Comparison of ENCODE assay signal across 8 mouse cellular contexts in genomic region chr1:171412001-171412441, GRCm38 (mm10). TPM values are rescaled to one million over a fixed set of nuclear protein-coding genes. Genes with fewer than 3 reads are reported as not detected.
DNase-seq lines count a peak whose midpoint lies in the region; ATAC-seq and TF ChIP-seq lines count a peak whose summit lies in the region.

No protein-coding gene starts in this region.

- TF ChIP-seq CTCF in small intestine, adult 2 months (IDR thresholded peaks at IDR 0.05; ENCODE audit: extremely low read depth, insufficient read length, insufficient replicate concordance, low read depth, low read length) = 0 out of 2 replicates have a peak, but pooled peaks have one; percentile 12

- peak overlapping the region; percentile 78 for H3K4me2 ChIP-seq in heart, embryonic 16.5 days (ENCODE audit: low read depth, low read length)

- 1% methylated on average over 20 of the region's 20 CpGs for WGBS in heart, embryonic 16.5 days
- under 1% methylated on average over 20 of the region's 20 CpGs for WGBS in small intestine, adult 2 months

- TF ChIP-seq POLR2A in small intestine, adult 2 months (IDR thresholded peaks at IDR 0.05; ENCODE audit: low read depth, low read length) = no peak; the same call in 1 of the 2 replicates

- H3K27me3 ChIP-seq in heart, embryonic 16.5 days (ENCODE audit: control insufficient read depth, insufficient read depth, low read length) = peaks cover 5% of the 10 kb centered on the region; the same call in 1 of the 2 replicates
- H3K27me3 ChIP-seq in small intestine, adult 2 months (ENCODE audit: control insufficient read depth, insufficient read depth, low read length) = no peaks in the 10 kb centered on the region

- H3K9ac ChIP-seq in ES-E14 (ENCODE audit: insufficient read depth, low read depth, low read length, poor library complexity, severe bottlenecking) = peak overlapping the region; percentile 92
- peak overlapping the region; percentile 99 for H3K9ac ChIP-seq in heart, embryonic 16.5 days (ENCODE audit: low read length)

- DNase-seq in adrenal gland, adult (ENCODE audit: inconsistent age in 2 of 2, low spot score in 1 of 2) = peak; percentile 49 to 84
- DNase-seq in adrenal gland, adult 8-10 months = no peak
- no peak for DNase-seq in ES-E14 (ENCODE audit: low read depth, low spot score)
- DNase-seq in embryo, embryonic 9.5 days (ENCODE audit: extremely low spot score) = peak; percentile 56
- peak; percentile 39 to 52 for DNase-seq in kidney, postnatal 36 days
- DNase-seq in lung, postnatal 4 days = peak; percentile 54 to 55

- H3K4me3 ChIP-seq in ES-E14 (ENCODE audit: insufficient read depth in 1 of 2, low read depth in 1 of 2, low read length in 2 of 2, poor library complexity in 1 of 2, severe bottlenecking in 1 of 2) = peak overlapping the region; percentile 88 to 92
- H3K4me3 ChIP-seq in heart, embryonic 16.5 days (ENCODE audit: low read length) = peak overlapping the region; percentile 83
- peak overlapping the region; percentile 91 for H3K4me3 ChIP-seq in small intestine, adult 2 months (ENCODE audit: low read depth, low read length)

- in situ Hi-C loops in ES-E14 (cut with MboI; ENCODE audit: low sequenced_read_pairs in 2 of 2, unreplicated experiment in 2 of 2) = no loop called here

- peaks cover 5 to 19% of the 10 kb centered on the region in 2 experiments; a peak in 3 of 4 replicates for H3K4me1 ChIP-seq in ES-E14 (ENCODE audit: control insufficient read depth in 2 of 2, insufficient read depth in 2 of 2, low read length in 2 of 2, poor library complexity in 1 of 2)
- peaks cover 11% of the 10 kb centered on the region for H3K4me1 ChIP-seq in heart, embryonic 16.5 days (ENCODE audit: control insufficient read depth, insufficient read depth, low read length)
- no peaks in the 10 kb centered on the region; the same call in 1 of the 2 replicates for H3K4me1 ChIP-seq in small intestine, adult 2 months (ENCODE audit: control insufficient read depth, insufficient read depth, insufficient read length, low read length)

- H3K27ac ChIP-seq in ES-E14 (ENCODE audit: insufficient read depth, low read depth, low read length, poor library complexity, severe bottlenecking) = peak overlapping the region; percentile 76; the same call in 1 of the 2 replicates
- peak overlapping the region; percentile 92 for H3K27ac ChIP-seq in heart, embryonic 16.5 days (ENCODE audit: low read length)
- peak overlapping the region; percentile 89 for H3K27ac ChIP-seq in small intestine, adult 2 months (ENCODE audit: insufficient read depth, low read depth, low read length)

- peaks cover 16% of the 10 kb centered on the region for H3K36me3 ChIP-seq in ES-E14 (ENCODE audit: control insufficient read depth, insufficient read depth, low read length, poor library complexity, severe bottlenecking)
- H3K36me3 ChIP-seq in heart, embryonic 16.5 days (ENCODE audit: control insufficient read depth, insufficient read depth) = peaks cover 15% of the 10 kb centered on the region
- H3K36me3 ChIP-seq in small intestine, adult 2 months (ENCODE audit: control insufficient read depth, insufficient read depth, low read length) = peaks cover 18% of the 10 kb centered on the region

- no peaks in the 10 kb centered on the region for H3K9me3 ChIP-seq in ES-E14 (ENCODE audit: control insufficient read depth, insufficient read depth, low read depth, low read length)
- H3K9me3 ChIP-seq in heart, embryonic 16.5 days (replicated peaks; ENCODE audit: control insufficient read depth, low read length) = no peaks in the 10 kb centered on the region

- ATAC-seq in heart, embryonic 16.5 days (replicated peaks; ENCODE audit: extremely low read depth, insufficient read depth, low FRiP score) = 0 out of 2 replicates have a peak, but pooled peaks have one; percentile 23

TF ChIP-seq in ES-E14, 5 proteins besides CTCF, POLR2A, EP300 and RAD21:
- TF ChIP-seq ZNF384 (IDR thresholded peaks at IDR 0.05; ENCODE audit: low read depth, low read length) = no peak
- no peak for TF ChIP-seq MAFK (IDR thresholded peaks at IDR 0.05; ENCODE audit: insufficient read depth, low read depth, low read length)
- TF ChIP-seq ZC3H11A (IDR thresholded peaks at IDR 0.05; ENCODE audit: borderline replicate concordance, low read depth, low read length) = no peak
- TF ChIP-seq HCFC1 (IDR thresholded peaks at IDR 0.05; ENCODE audit: borderline replicate concordance, insufficient read depth, low read length) = no peak
- TF ChIP-seq CHD2 (IDR thresholded peaks at IDR 0.05; ENCODE audit: low read depth, low read length) = no peak

RNA-seq across cellular contexts. Expression of gene Usf1, which starts 0.9 kb away (rescaled TPM):
- total RNA-seq in adrenal gland, adult 8-10 months (2022) = 10 to 100 TPM; 61.4 to 94.4 (median 75.4) TPM
- 151 and 164 TPM in 2 replicates for total RNA-seq in ES-E14 (2012; rRNA removed)
- 47.5 and 53.1 TPM in 2 replicates for polyA plus RNA-seq in heart, embryonic 16.5 days (2015; fragmentation: Nextera tagmentation; extraction: Ambion mirVana)
- 55.0 and 87.8 TPM in 2 replicates for polyA plus RNA-seq in small intestine, adult 2 months (2012; rRNA removed)

RNA-seq across cellular contexts. Expression of gene Tstd1, which starts 6.7 kb away (rescaled TPM):
- 1 to 10 TPM; 1.7 to 8.1 (median 5.3) TPM for total RNA-seq in adrenal gland, adult 8-10 months (2022)
- 6.2 and 11.2 TPM in 2 replicates for total RNA-seq in ES-E14 (2012; rRNA removed)
- polyA plus RNA-seq in heart, embryonic 16.5 days (2015; fragmentation: Nextera tagmentation; extraction: Ambion mirVana) = 3.7 and 4.2 TPM in 2 replicates
- 52.0 and 53.7 TPM in 2 replicates for polyA plus RNA-seq in small intestine, adult 2 months (2012; rRNA removed)

RNA-seq across cellular contexts. Expression of gene Arhgap30, which starts 23.3 kb away (rescaled TPM):
- total RNA-seq in adrenal gland, adult 8-10 months (2022) = 1 to 10 TPM; 3.4 to 7.5 (median 5.5) TPM
- total RNA-seq in ES-E14 (2012; rRNA removed) = 8.0 and 9.0 TPM in 2 replicates
- polyA plus RNA-seq in heart, embryonic 16.5 days (2015; fragmentation: Nextera tagmentation; extraction: Ambion mirVana) = 3.5 and 7.5 TPM in 2 replicates
- 3.8 and 6.1 TPM in 2 replicates for polyA plus RNA-seq in small intestine, adult 2 months (2012; rRNA removed)

RNA-seq across cellular contexts. Expression of gene F11r, which starts 25.3 kb away (rescaled TPM):
- total RNA-seq in adrenal gland, adult 8-10 months (2022) = 10 to 100 TPM; 26.4 to 53.3 (median 39.5) TPM
- total RNA-seq in ES-E14 (2012; rRNA removed) = 74.9 and 132 TPM in 2 replicates
- polyA plus RNA-seq in heart, embryonic 16.5 days (2015; fragmentation: Nextera tagmentation; extraction: Ambion mirVana) = 76.1 and 80.0 TPM in 2 replicates
- 49.7 and 142 TPM in 2 replicates for polyA plus RNA-seq in small intestine, adult 2 months (2012; rRNA removed)

RNA-seq across cellular contexts. Expression of gene Nectin4, which starts 42.1 kb away (rescaled TPM):
- total RNA-seq in adrenal gland, adult 8-10 months (2022) = under 1 TPM; 0.10 to 0.54 (median 0.31) TPM
- 1.9 and 3.0 TPM in 2 replicates for total RNA-seq in ES-E14 (2012; rRNA removed)
- polyA plus RNA-seq in heart, embryonic 16.5 days (2015; fragmentation: Nextera tagmentation; extraction: Ambion mirVana) = 0.39 and 0.81 TPM in 2 replicates
- polyA plus RNA-seq in small intestine, adult 2 months (2012; rRNA removed) = 0.33 and 1.1 TPM in 2 replicates

Comparison
In these comparisons a context has a peak if more than half of its experiments do, and no peak if none do; other contexts are left out.
1. DNase-seq: peak in adrenal gland, adult (2 of 2), embryo, embryonic 9.5 days (single experiment), kidney, postnatal 36 days (2 of 2) and lung, postnatal 4 days (2 of 2); none in adrenal gland, adult 8-10 months (single experiment) and ES-E14 (single experiment).
2. Peak in every context shown above with its lines, with median percentiles within 50 percentile points of each other: H3K27ac ChIP-seq and H3K4me3 ChIP-seq.